Mouse (Mus musculus) T-cell, adult 2 months (primary cell): Measurements from ENCODE around the gene Dpp8.

ENCODE experiments used
- DNase-seq: peaks from one replicate; pipeline ENCODE4 v3.0.0; 2022; ENCODE audit warnings: low spot score

The Dpp8 gene

GRCm38 (mm10) chr9:65086801-65087200, 54.6 kb downstream of the Dpp8 start:
- no peak for DNase-seq

GRCm38 (mm10) chr9:65087490-65087889, 55.3 kb downstream of the Dpp8 start:
- peak; percentile 48 for DNase-seq

GRCm38 (mm10) chr9:65094237-65094636, 62.0 kb downstream of the Dpp8 start:
- no peak for DNase-seq

DNA sequence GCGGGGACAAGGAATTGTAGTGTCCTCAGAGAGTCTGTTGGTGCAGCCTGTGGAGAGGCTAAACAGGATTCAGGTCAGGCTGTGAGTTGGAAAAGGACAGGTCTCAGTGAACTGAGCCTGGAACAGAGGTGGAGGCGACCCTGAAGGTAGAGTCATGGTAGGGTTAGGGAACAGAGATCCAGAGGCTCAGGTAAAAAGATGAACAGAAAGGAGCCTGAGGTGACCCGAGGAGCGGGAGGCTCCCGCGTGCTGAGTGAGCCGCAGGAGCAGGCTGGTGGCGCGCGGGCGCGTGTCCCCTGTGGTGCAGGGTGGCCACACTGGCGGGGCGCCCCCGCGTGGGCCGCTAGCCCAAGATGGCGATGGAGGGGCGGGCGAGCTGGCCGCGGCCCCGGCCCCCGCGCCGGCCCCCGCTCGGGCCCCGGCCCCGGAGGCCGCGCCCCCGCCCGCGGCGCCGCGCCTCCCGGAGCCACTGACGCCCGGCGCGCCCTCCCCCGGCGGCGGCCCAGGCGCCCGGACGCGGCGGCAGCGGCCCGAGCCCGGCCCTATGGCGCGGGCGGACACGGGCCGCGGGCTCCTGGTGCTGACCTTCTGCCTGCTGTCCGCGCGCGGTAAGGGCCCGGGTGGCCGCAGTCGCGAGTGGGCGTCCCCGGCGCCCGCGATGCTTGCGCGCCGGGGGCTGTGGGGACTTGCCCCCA, 68.9 kb downstream of the Dpp8 start, which contains the start of gene Igdcc4:
Gene Igdcc4 (plus strand): TSS at position 496 of the 695 bp plus-strand sequence.
- DNase-seq: no peak

DNA sequence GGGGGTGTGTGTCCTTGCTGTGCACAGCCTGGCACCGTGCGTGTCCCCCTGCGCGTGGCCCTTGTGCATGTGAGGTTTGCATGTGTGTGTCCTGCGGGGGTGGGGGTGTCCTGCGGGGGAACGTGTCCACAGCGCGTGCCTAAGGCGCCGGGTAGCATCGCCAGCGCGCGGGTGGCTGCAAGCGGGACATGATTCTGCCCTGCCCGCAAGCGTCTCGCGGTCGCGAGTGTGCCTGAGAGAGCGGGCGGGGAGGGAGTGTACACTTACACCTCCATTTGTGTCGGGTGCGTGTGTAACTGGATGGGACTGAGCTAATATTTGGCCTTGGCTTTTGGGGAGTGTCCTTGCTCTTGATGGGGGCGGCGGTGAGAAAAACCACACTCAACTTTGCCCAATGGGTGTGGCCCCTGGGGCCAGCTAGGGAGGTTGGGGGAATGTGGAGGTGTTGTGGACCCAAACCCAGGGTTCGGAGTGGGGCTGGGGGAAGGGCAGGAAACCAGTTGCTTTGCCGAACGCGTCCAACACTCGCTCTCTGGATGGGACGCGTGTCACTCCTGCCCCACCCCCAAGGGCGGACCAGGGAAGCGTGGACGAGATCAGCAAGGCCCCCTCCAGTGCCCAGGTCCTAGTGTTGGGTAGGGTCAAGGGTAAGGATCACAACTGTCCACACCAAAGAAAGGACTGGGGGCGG, 69.6 kb downstream of the Dpp8 start:
- no peak for DNase-seq

DNA sequence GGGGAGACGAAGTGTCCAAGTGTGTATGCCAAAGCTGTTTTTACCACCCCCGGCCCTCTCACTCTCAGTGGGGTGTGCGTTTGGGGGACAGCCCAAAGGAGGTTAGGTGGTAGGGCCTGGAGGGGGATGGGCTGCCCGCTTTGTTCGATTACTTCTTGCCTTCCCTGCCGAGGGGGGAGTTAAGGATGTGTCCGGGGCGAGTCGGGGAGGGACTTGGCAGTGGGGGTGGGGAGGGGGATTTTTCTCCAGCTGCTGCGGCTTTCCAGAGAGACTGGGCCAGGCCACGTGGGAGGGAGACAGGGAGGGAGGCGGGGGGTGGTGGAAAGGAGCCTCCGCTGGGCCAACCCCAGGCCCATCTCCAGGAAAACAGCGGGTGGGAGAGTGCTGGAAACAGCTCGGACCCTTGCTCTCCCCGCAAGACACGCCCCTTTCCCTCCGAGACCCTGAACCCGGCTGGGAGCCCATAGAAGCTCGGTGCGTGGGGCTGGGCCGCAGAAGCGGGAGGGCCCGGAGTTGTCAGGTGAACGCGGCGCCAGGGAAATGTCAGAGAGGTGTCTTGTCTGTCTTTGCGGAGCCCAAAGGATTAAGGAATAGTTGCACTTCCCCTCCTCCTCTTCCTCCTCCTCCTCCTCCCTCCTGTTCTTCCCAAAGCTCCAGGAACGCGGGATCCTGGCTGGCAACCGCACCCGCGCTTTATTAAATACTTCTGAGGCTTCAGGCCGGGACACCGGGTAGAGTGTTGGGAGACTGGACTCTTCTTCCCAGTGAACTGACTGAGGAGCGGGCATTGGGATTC, 70.4 kb downstream of the Dpp8 start:
- DNase-seq: no peak

GRCm38 (mm10) chr9:65103173-65103752, 71.0 kb downstream of the Dpp8 start:
- no peak for DNase-seq

GRCm38 (mm10) chr9:65106821-65107220, 74.6 kb downstream of the Dpp8 start:
- DNase-seq: no peak

- no peak for DNase-seq
These were observed 75.7 kb downstream of the Dpp8 start for GRCm38 (mm10) chr9:65107893-65108292.

DNA sequence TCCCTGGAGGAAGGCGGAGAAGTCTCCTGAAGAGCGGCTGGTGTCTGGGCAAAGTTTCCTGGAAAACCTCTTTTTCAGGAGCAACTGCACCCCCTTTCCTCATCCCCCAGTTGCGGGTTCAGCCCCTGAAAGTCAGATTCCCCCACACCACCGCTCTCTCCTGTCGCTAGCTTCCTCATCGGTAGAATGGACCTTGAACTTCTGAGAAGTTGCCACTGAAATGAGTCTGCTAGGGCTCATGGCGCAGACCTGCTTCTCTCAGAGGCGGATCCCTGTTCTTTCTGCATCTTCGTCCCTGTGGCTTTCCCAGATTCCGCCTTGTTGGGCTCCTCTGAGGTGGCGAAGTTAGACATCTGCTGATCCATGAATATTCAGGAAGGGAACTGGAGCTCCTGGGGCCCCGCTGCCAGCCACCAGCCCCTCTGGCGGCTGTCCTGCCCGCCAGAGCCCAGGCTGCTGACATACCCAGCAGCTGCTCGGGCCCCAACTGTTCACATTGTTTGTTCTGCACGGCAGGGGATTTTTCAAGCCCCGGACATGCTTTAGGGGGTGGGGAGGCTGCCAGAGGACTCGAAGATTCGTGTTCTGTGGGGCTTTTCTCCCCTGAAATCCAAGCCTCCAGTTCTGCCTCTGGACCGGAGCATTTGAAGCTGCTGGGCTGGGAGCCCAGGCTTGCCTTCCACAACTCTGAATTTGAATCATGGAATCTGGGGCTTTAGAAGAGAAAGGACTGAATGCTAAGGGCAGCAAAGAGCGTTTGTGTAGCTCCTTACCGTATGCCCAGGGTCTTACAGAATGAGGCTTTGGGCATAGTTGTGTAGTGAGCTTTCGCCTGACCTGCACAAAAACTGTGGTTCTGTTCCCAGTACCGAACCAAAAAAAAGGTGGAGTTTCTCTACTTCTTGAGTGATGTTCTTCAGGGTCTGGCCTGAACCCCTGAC, 77.2 kb downstream of the Dpp8 start:
- no peak for DNase-seq

DNA sequence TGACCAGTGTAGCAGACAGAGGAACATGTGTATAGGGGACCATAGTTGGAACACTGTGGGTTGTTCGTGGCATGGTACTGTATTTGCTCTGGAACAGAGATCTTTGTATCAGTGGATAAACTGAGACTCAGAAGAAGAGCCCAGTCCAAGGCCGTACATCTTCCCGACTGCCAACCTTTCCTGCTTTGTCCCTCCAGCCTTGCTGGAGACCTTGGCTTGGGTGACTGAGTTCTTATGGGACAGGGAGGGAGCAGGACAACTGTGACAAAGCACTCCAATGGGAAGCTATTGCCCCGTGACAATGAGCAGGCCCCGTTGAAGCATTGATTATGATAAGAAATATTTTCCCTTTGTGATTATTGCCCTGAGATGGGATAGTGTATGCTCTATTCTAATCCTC, 79.5 kb downstream of the Dpp8 start:
- no peak for DNase-seq

DNA sequence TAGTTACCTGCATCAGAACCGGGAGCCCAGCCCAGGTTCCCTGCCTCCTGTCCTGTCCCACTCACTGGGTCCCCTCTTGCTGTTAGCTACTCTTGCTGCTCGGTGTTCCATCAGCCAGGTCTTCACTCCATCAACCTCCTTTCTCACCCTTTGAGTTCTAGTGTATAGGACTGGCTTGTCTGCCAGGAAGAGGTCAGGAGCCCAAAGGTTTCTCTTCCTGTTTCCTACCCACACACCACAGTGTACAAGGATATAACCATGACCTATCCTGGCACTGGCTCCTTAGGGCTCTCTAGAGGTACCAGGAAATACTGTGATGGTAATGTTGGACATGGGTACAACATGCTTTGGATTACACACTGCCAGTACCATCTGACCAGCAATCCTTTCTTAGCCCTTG, 81.5 kb downstream of the Dpp8 start:
- no peak for DNase-seq

- DNase-seq: no peak
These were observed 83.7 kb downstream of the Dpp8 start for GRCm38 (mm10) chr9:65115891-65116290.

DNA sequence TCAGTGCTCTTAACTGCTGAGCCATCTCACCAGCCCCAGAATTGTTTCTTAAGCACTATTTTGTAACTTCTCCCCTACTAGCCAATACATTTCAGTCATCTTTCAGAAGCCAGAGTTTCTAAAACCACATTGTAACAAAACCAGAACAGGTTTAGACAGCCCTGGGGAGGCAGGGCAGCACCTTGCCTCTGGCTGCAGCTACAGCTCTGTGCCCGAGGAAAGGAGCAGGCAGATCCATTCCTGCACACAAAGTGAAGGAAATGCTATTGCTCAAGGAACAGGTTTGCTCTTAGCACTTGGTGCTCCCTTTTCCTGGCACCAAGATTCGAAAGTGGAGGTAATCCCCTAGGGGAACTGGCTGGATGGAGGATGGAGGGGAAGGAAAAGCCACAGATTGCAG, 85.3 kb downstream of the Dpp8 start:
- DNase-seq: no peak

DNA sequence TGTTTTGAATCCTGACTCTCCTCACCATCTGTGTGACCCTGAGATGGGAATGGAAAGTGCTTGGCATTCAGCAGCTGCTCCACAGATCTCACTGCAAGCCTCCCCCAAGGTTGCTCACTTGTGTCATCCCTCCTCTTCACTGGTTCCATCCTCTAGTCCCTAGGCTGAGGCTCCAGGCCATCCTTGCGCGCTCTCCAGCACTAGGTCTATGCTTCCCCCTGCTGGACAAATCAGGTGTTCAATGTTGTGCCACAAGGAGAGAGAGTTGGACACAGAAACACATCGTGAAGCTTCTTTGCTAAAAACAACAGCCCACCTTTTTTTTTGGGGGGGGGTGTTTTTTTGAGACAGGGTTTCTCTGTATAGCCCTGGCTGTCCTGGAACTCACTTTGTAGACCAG, 88.7 kb downstream of the Dpp8 start:
- DNase-seq: no peak

- no peak for DNase-seq
These were observed 90.3 kb downstream of the Dpp8 start for GRCm38 (mm10) chr9:65122545-65122944.

DNA sequence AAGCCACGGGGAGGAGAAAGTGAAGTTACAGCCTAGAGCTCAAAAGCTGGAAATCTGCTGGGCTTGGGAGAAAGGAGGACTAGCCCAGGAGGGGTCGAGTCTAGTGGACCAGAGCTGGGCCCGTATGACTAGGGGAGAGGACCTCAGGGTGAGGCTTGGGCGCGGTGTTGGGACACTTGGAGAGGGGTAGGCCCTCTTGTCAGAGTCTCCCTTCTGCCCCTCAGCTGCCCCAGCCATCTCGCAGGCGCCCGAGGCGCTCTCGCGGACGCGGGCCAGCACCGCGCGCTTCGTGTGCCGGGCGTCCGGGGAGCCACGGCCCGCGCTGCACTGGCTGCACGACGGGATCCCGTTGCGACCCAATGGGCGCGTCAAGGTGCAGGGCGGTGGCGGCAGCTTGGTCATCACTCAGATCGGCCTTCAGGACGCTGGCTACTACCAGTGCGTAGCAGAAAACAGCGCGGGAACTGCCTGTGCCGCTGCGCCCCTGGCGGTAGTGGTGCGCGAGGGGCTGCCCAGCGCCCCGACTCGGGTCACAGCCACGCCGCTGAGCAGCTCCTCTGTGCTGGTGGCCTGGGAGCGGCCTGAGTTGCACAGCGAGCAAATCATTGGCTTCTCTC, 91.4 kb downstream of the Dpp8 start:
- no peak for DNase-seq

DNA sequence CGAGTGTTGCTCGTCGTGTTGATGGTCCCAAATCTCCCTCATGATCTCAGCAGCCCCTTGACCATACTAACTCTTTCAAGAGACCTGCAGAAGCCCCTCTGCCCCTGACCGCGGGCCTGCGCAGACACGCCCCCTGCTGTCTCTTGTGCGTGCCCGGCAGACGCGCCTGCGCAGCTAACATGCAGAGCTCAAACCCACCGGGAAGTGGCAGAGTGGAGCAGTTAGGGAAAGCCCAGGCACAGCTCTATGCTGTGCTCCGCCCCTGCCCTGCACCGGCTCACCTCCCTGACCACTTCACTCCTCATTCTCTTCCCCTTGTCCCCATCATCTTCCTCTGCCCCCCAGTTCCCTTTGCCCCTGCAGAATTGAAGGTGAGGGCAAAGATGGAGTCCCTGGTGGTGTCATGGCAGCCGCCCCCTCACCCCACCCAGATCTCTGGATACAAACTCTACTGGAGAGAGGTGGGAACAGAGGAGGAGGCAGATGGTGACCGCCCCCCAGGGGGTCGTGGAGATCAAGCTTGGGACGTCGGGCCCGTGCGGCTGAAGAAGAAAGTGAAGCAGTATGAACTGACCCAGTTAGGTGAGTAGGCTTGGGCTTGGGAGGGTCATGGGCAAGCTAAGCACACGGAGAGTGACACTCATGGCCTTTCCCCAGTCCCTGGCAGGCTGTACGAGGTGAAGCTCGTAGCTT, 96.1 kb downstream of the Dpp8 start:
- DNase-seq: no peak

DNA sequence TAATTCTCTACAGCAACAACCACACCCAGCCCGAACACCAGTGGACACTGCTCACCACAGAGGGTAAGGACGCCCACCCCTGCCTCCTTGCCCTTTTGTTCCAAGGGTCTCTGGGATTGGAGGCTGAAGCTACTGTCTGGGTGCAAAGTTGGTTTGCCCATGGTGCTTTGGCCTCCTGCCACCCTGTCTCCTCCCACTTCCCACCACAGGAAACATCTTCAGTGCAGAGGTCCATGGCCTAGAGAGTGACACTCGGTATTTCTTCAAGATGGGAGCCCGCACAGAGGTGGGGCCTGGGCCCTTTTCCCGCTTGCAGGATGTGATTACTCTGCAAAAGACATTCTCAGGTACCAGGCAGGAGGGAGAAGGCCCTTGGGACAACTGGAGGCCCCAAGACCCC, 99.5 kb downstream of the Dpp8 start:
- DNase-seq: no peak
